8 mouse cellular contexts compared by ENCODE assay signal in genomic region chr1:62751011-62752006, GRCm38 (mm10). TPM values are rescaled to one million over a fixed set of nuclear protein-coding genes. Genes with fewer than 3 reads are reported as not detected.
DNase-seq lines count a peak whose midpoint lies in the region; ATAC-seq and TF ChIP-seq lines count a peak whose summit lies in the region.

No protein-coding gene starts in this region.

- H3K4me2 ChIP-seq in kidney, embryonic 16.5 days (replicated peaks; ENCODE audit: low read depth, low read length), result peak overlapping the region; percentile 8; the same call in 1 of the 2 replicates
- 0 out of 2 replicates have a peak overlapping the region, but pooled peaks have one; percentile 23 for H3K4me2 ChIP-seq in limb, embryonic 14.5 days (replicated peaks; ENCODE audit: low read depth, low read length, severe bottlenecking)

- peaks cover 23% of the 10 kb centered on the region for H3K4me1 ChIP-seq in kidney, embryonic 16.5 days (ENCODE audit: insufficient read depth, low read length)
- H3K4me1 ChIP-seq in limb, embryonic 14.5 days (ENCODE audit: control insufficient read depth, insufficient read depth, low read length), result peaks cover 17% of the 10 kb centered on the region

- peak overlapping the region; percentile 46; the same call in 1 of the 2 replicates for H3K27ac ChIP-seq in kidney, embryonic 16.5 days (ENCODE audit: low read length)
- peak overlapping the region; percentile 6; the same call in 1 of the 2 replicates for H3K27ac ChIP-seq in limb, embryonic 14.5 days (replicated peaks; ENCODE audit: low read depth, low read length)

- peaks cover 10% of the 10 kb centered on the region; the same call in 1 of the 2 replicates for H3K27me3 ChIP-seq in kidney, embryonic 16.5 days (ENCODE audit: insufficient read depth, low read length)
- no peaks in the 10 kb centered on the region for H3K27me3 ChIP-seq in limb, embryonic 14.5 days (ENCODE audit: control insufficient read depth, insufficient read depth, low read length)

- peak; percentile 77 for ATAC-seq in kidney, embryonic 16.5 days (ENCODE audit: low FRiP score, low TSS enrichment)
- peak; percentile 61 for ATAC-seq in granulocyte monocyte progenitor cell, adult 5-6 weeks (replicated peaks; ENCODE audit: poor library complexity, severe bottlenecking)
- peak; percentile 65; the same call in 1 of the 2 replicates for ATAC-seq in limb, embryonic 14.5 days (ENCODE audit: low FRiP score, low read depth)

- DNase-seq in kidney, adult 8-10 months, result no peak
- peak; percentile 63 for DNase-seq in brain, adult 2 months (ENCODE audit: low read depth, low spot score)
- peak; percentile 63 for DNase-seq in limb, embryonic 14.5 days (ENCODE audit: low spot score)
- DNase-seq in skeletal muscle tissue, adult 2 months (ENCODE audit: low read depth, low spot score), result peak; percentile 41
- DNase-seq in thymus, postnatal 25 days, result no peak
- DNase-seq in spleen, adult 12 weeks (ENCODE audit: low spot score), result no peak

- no peaks in the 10 kb centered on the region for H3K9me3 ChIP-seq in kidney, embryonic 16.5 days (ENCODE audit: low read length)
- no peaks in the 10 kb centered on the region for H3K9me3 ChIP-seq in limb, embryonic 14.5 days (ENCODE audit: control insufficient read depth, low read length)

- no peak overlapping the region for H3K4me3 ChIP-seq in kidney, embryonic 16.5 days (ENCODE audit: low read length)
- no peak overlapping the region for H3K4me3 ChIP-seq in limb, embryonic 14.5 days (replicated peaks; ENCODE audit: low read length)

- WGBS in kidney, embryonic 16.5 days, result 21% methylated on average over 15 of the region's 15 CpGs
- WGBS in limb, embryonic 14.5 days, result 35% methylated on average over 15 of the region's 15 CpGs

- no peak for TF ChIP-seq POLR2A in limb, embryonic 14.5 days (IDR thresholded peaks at IDR 0.05; ENCODE audit: borderline replicate concordance, extremely low read depth, insufficient read depth, insufficient read length)

- H3K9ac ChIP-seq in kidney, embryonic 16.5 days (replicated peaks; ENCODE audit: low read length), result no peak overlapping the region
- H3K9ac ChIP-seq in limb, embryonic 14.5 days (ENCODE audit: low read depth, low read length, severe bottlenecking), result no peak overlapping the region

- no peaks in the 10 kb centered on the region for H3K36me3 ChIP-seq in kidney, embryonic 16.5 days (ENCODE audit: insufficient read depth, low read length)
- peaks cover 39% of the 10 kb centered on the region for H3K36me3 ChIP-seq in limb, embryonic 14.5 days (ENCODE audit: control insufficient read depth, insufficient read depth, low read length)

RNA-seq across cellular contexts. Expression of gene Nrp2, which starts 48.2 kb away (rescaled TPM):
- polyA plus RNA-seq in kidney, embryonic 16.5 days (2015; fragmentation: Nextera tagmentation; extraction: Ambion mirVana), result 10.2 and 11.2 TPM in 2 replicates
- total RNA-seq in granulocyte monocyte progenitor cell, adult 5-6 weeks (2014; fragmentation: Nextera tagmentation), result 2.1 and 2.5 TPM in 2 replicates
- total RNA-seq in granulocyte monocyte progenitor cell, adult 5-6 weeks (2017), result 2.4 and 3.1 TPM in 2 replicates
- 60.3 and 64.5 TPM in 2 replicates for polyA plus RNA-seq in limb, embryonic 14.5 days (2012; rRNA removed)
- 30.4 and 34.2 TPM in 2 replicates for polyA plus RNA-seq in limb, embryonic 14.5 days (2014; fragmentation: Nextera tagmentation; extraction: Ambion mirVana)

Comparison
In these comparisons a context has a peak if more than half of its experiments do, and no peak if none do; other contexts are left out.
1. DNase-seq: peak in brain, adult 2 months (single experiment), limb, embryonic 14.5 days (single experiment) and skeletal muscle tissue, adult 2 months (single experiment); none in kidney, adult 8-10 months (0 of 2), thymus, postnatal 25 days (single experiment) and spleen, adult 12 weeks (single experiment).
2. Peak in every context shown above with its lines, with median percentiles within 50 percentile points of each other: ATAC-seq.